Mouse (Mus musculus) midbrain, embryonic 13.5 days (tissue): ENCODE measurements around the gene Mylip. TPM values are rescaled to one million over a fixed set of nuclear protein-coding genes. Genes with fewer than 3 reads are reported as not detected.

Experiments
- ATAC-seq: fragments of 200-750 bp; cut with Nextera tagmentation; 2 replicates; pipeline ENCODE4 v1.8.0; 2017; ENCODE audit warnings: mild to moderate bottlenecking, moderate TSS enrichment, moderate library complexity
- H3K27ac ChIP-seq: fragments of 300-500 bp; sonication (generic); 2 replicates; pipeline ENCODE4 v1.5.1; 2015; ENCODE audit warnings: inconsistent platforms, mild to moderate bottlenecking, moderate library complexity
- H3K27me3 ChIP-seq: fragments of 300-500 bp; sonication (generic); 2 replicates; pipeline ENCODE4 v1.6.1; 2015; ENCODE audit warnings: mild to moderate bottlenecking, inconsistent platforms
- H3K36me3 ChIP-seq: fragments of 300-500 bp; sonication (generic); 2 replicates; pipeline ENCODE4 v1.6.1; 2015; ENCODE audit warnings: mild to moderate bottlenecking, inconsistent platforms
- H3K4me1 ChIP-seq: fragments of 300-500 bp; sonication (generic); replicated peaks from 2 replicates; pipeline ENCODE4 v1.6.1; 2015; ENCODE audit warnings: inconsistent platforms
- H3K4me2 ChIP-seq: fragments of 300-500 bp; sonication (generic); replicated peaks from 2 replicates; pipeline ENCODE4 v1.6.1; 2015; ENCODE audit warnings: moderate library complexity, mild to moderate bottlenecking, inconsistent platforms
- H3K4me3 ChIP-seq: fragments of 300-500 bp; sonication (generic); replicated peaks from 2 replicates; pipeline ENCODE4 v1.5.1; 2015; ENCODE audit warnings: mild to moderate bottlenecking, inconsistent platforms
- H3K9ac ChIP-seq: fragments of 300-500 bp; sonication (generic); replicated peaks from 2 replicates; pipeline ENCODE4 v1.6.1; 2015; ENCODE audit warnings: mild to moderate bottlenecking, inconsistent platforms
- H3K9me3 ChIP-seq: fragments of 300-500 bp; sonication (generic); 2 replicates; pipeline ENCODE4 v1.6.1; 2016; ENCODE audit warnings: mild to moderate bottlenecking, inconsistent platforms
- WGBS: fragments of 180-500 bp; shearing (Covaris S2); methylation state at CpG from one replicate; pipeline ENCODE4 v1.1.7; 2015; 5-methylcytosine and 5-hydroxymethylcytosine counted together
- polyA plus RNA-seq: library from polyadenylated mRNA; unstranded; fragments of >200 nt; fragmentation: Nextera tagmentation; extraction: Ambion mirVana; gene quantifications from 2 replicates; pipeline ENCODE4 v1.2.1, GENCODE M21; 2015

The Mylip gene
- polyA plus RNA-seq, 1 experiment from 2014 or later, result 3.7 TPM

- no peak overlapping the region for H3K27ac ChIP-seq
- no peak overlapping the region for H3K4me3 ChIP-seq
- peaks cover 3% of the 10 kb centered on the region; the same call in 1 of the 2 replicates for H3K27me3 ChIP-seq
- H3K4me2 ChIP-seq, result no peak overlapping the region
- 0 out of 2 replicates have a peak, but pooled peaks cover 3% of the 10 kb centered on the region for H3K4me1 ChIP-seq
- ATAC-seq, result no peak
- no peaks in the 10 kb centered on the region for H3K9me3 ChIP-seq
- no peak overlapping the region for H3K9ac ChIP-seq
- 92% methylated on average over 4 of the region's 4 CpGs for WGBS
- H3K36me3 ChIP-seq, result peaks cover 27% of the 10 kb centered on the region
These were observed 21.4 kb downstream of the Mylip start for GRCm38 (mm10) chr13:45410936-45411335.

- Histone ChIP-seq H3K4me3 (no peak overlapping the region), H3K4me2 (no peak overlapping the region), H3K4me1 (peaks cover 18% of the 10 kb centered on the region), H3K27me3 (peaks cover 3% of the 10 kb centered on the region; the same call in 1 of the 2 replicates), H3K9me3 (no peaks in the 10 kb centered on the region), H3K36me3 (peaks cover 12% of the 10 kb centered on the region), H3K27ac (no peak overlapping the region), H3K9ac (no peak overlapping the region)
- WGBS, result 100% methylated on average over 1 of the region's 1 CpGs
- no peak for ATAC-seq
These were observed 23.5 kb downstream of the Mylip start for GRCm38 (mm10) chr13:45413066-45413465.

- Histone ChIP-seq H3K9ac (no peak overlapping the region), H3K36me3 (peaks cover 3% of the 10 kb centered on the region), H3K27me3 (peaks cover 3% of the 10 kb centered on the region; the same call in 1 of the 2 replicates), H3K27ac (no peak overlapping the region), H3K9me3 (no peaks in the 10 kb centered on the region), H3K4me1 (peaks cover 27% of the 10 kb centered on the region), H3K4me2 (no peak overlapping the region), H3K4me3 (no peak overlapping the region)
- 71% methylated on average over 9 of the region's 9 CpGs for WGBS
- ATAC-seq, result no peak
These were observed 24.5 kb downstream of the Mylip start for GRCm38 (mm10) chr13:45414031-45414430.

- Histone ChIP-seq H3K4me3 (0 out of 2 replicates have a peak overlapping the region, but pooled peaks have one; percentile 17), H3K27me3 (peaks cover 3% of the 10 kb centered on the region; the same call in 1 of the 2 replicates), H3K4me1 (peaks cover 33% of the 10 kb centered on the region), H3K9me3 (no peaks in the 10 kb centered on the region), H3K27ac (no peak overlapping the region), H3K9ac (no peak overlapping the region), H3K4me2 (peak overlapping the region; percentile 42), H3K36me3 (no peaks in the 10 kb centered on the region; the same call in 1 of the 2 replicates)
- 18% methylated on average over 14 of the region's 14 CpGs for WGBS
- peak; percentile 48; the same call in 1 of the 2 replicates for ATAC-seq
These were observed 27.1 kb downstream of the Mylip start for GRCm38 (mm10) chr13:45416621-45417057.

GRCm38 (mm10) chr13:45418986-45419385 is 29.4 kb downstream of the Mylip start:
- Histone ChIP-seq H3K27ac (peak overlapping the region; percentile 57; the same call in 1 of the 2 replicates), H3K4me2 (peak overlapping the region; percentile 30; the same call in 1 of the 2 replicates), H3K9ac (no peak overlapping the region), H3K36me3 (no peaks in the 10 kb centered on the region), H3K9me3 (no peaks in the 10 kb centered on the region), H3K4me3 (no peak overlapping the region), H3K27me3 (peaks cover 3% of the 10 kb centered on the region; the same call in 1 of the 2 replicates), H3K4me1 (peaks cover 33% of the 10 kb centered on the region)
- ATAC-seq, result no peak
- 34% methylated on average over 12 of the region's 12 CpGs for WGBS

- Histone ChIP-seq H3K36me3 (no peaks in the 10 kb centered on the region), H3K27me3 (no peaks in the 10 kb centered on the region), H3K4me1 (peaks cover 18% of the 10 kb centered on the region), H3K4me3 (no peak overlapping the region), H3K4me2 (no peak overlapping the region), H3K9me3 (no peaks in the 10 kb centered on the region), H3K27ac (no peak overlapping the region), H3K9ac (no peak overlapping the region)
- ATAC-seq, result no peak
- WGBS, result 75% methylated on average over 13 of the region's 13 CpGs
These were observed 32.7 kb downstream of the Mylip start for GRCm38 (mm10) chr13:45422251-45422650.

- Histone ChIP-seq H3K4me1 (peaks cover 18% of the 10 kb centered on the region), H3K27me3 (no peaks in the 10 kb centered on the region), H3K9ac (no peak overlapping the region), H3K4me2 (no peak overlapping the region), H3K4me3 (no peak overlapping the region), H3K9me3 (no peaks in the 10 kb centered on the region), H3K36me3 (no peaks in the 10 kb centered on the region), H3K27ac (no peak overlapping the region)
- WGBS, result 80% methylated on average over 5 of the region's 5 CpGs
- no peak for ATAC-seq
These were observed 33.2 kb downstream of the Mylip start for GRCm38 (mm10) chr13:45422709-45423108.

- no peak overlapping the region for H3K27ac ChIP-seq
- H3K4me3 ChIP-seq, result no peak overlapping the region
- H3K36me3 ChIP-seq, result no peaks in the 10 kb centered on the region
- WGBS, result 84% methylated on average over 5 of the region's 5 CpGs
- no peaks in the 10 kb centered on the region for H3K9me3 ChIP-seq
- H3K4me2 ChIP-seq, result no peak overlapping the region
- peaks cover 7% of the 10 kb centered on the region for H3K4me1 ChIP-seq
- H3K9ac ChIP-seq, result no peak overlapping the region
- H3K27me3 ChIP-seq, result no peaks in the 10 kb centered on the region
- no peak for ATAC-seq
These were observed 34.4 kb downstream of the Mylip start for GRCm38 (mm10) chr13:45423905-45424304.

- Histone ChIP-seq H3K27me3 (no peaks in the 10 kb centered on the region), H3K4me3 (no peak overlapping the region), H3K36me3 (no peaks in the 10 kb centered on the region), H3K4me1 (0 out of 2 replicates have a peak, but pooled peaks cover 2% of the 10 kb centered on the region), H3K27ac (no peak overlapping the region), H3K9me3 (no peaks in the 10 kb centered on the region), H3K4me2 (no peak overlapping the region), H3K9ac (no peak overlapping the region)
- ATAC-seq, result no peak
- WGBS, result 45% methylated on average over 11 of the region's 11 CpGs
These were observed 39.7 kb downstream of the Mylip start for GRCm38 (mm10) chr13:45429239-45429638.

- Histone ChIP-seq H3K9me3 (no peaks in the 10 kb centered on the region), H3K9ac (no peak overlapping the region), H3K4me2 (no peak overlapping the region), H3K36me3 (no peaks in the 10 kb centered on the region), H3K27ac (no peak overlapping the region), H3K4me1 (no peaks in the 10 kb centered on the region), H3K4me3 (no peak overlapping the region), H3K27me3 (no peaks in the 10 kb centered on the region)
- no peak for ATAC-seq
- WGBS, result 94% methylated on average over 9 of the region's 9 CpGs
These were observed 47.6 kb downstream of the Mylip start for GRCm38 (mm10) chr13:45437134-45437533.

- ATAC-seq, result no peak
- Histone ChIP-seq H3K27me3 (no peaks in the 10 kb centered on the region), H3K9me3 (no peaks in the 10 kb centered on the region), H3K4me2 (no peak overlapping the region), H3K4me1 (no peaks in the 10 kb centered on the region), H3K27ac (no peak overlapping the region), H3K9ac (no peak overlapping the region), H3K4me3 (no peak overlapping the region), H3K36me3 (no peaks in the 10 kb centered on the region)
- 89% methylated on average over 6 of the region's 6 CpGs for WGBS
These were observed 49.3 kb downstream of the Mylip start for GRCm38 (mm10) chr13:45438853-45439252.

- H3K9ac ChIP-seq, result no peak overlapping the region
- H3K27me3 ChIP-seq, result no peaks in the 10 kb centered on the region
- 90% methylated on average over 5 of the region's 5 CpGs for WGBS
- H3K4me3 ChIP-seq, result no peak overlapping the region
- ATAC-seq, result no peak
- H3K27ac ChIP-seq, result no peak overlapping the region
- no peaks in the 10 kb centered on the region for H3K4me1 ChIP-seq
- H3K9me3 ChIP-seq, result no peaks in the 10 kb centered on the region
- H3K36me3 ChIP-seq, result no peaks in the 10 kb centered on the region
- H3K4me2 ChIP-seq, result no peak overlapping the region
These were observed 50.7 kb downstream of the Mylip start for GRCm38 (mm10) chr13:45440226-45440625.

GRCm38 (mm10) chr13:45442451-45442850 is 52.9 kb downstream of the Mylip start:
- Histone ChIP-seq H3K27me3 (no peaks in the 10 kb centered on the region), H3K4me1 (no peaks in the 10 kb centered on the region), H3K36me3 (no peaks in the 10 kb centered on the region), H3K4me3 (no peak overlapping the region), H3K9ac (no peak overlapping the region), H3K9me3 (no peaks in the 10 kb centered on the region), H3K4me2 (no peak overlapping the region), H3K27ac (no peak overlapping the region)
- no peak for ATAC-seq
- WGBS, result 37% methylated on average over 4 of the region's 4 CpGs
